Mouse (Mus musculus) naive thymus-derived CD4-positive, alpha-beta T cell, adult 2 months (primary cell): Measurements from ENCODE around the gene Pold4.
A peak's percentile ranks its signal among the peaks of the same experiment; 100 is the strongest.

Experiments used
- DNase-seq: peaks from one replicate; pipeline ENCODE4 v3.0.0-alpha.2; 2011; ENCODE audit warnings: low read depth

The Pold4 gene

GRCm38 (mm10) chr19:4231253-4232185, at the start of gene Pold4:
TSS of gene Pold4 (plus strand) at chr19:4231899.
- peak; percentile 96 for DNase-seq

GRCm38 (mm10) chr19:4183689-4184088, 48.0 kb upstream of the Pold4 start:
- DNase-seq = no peak

- DNase-seq = peak; percentile 88
Measured at GRCm38 (mm10) chr19:4184976-4185975, 46.4 kb upstream of the Pold4 start.

- no peak for DNase-seq
Measured at GRCm38 (mm10) chr19:4187303-4187702, 44.4 kb upstream of the Pold4 start.

- peak; percentile 63 for DNase-seq
Measured at GRCm38 (mm10) chr19:4189051-4189620, 42.6 kb upstream of the Pold4 start.

- peak; percentile 86 for DNase-seq
Measured at GRCm38 (mm10) chr19:4190831-4191334, 40.8 kb upstream of the Pold4 start, which contains the start of gene Tbc1d10c. TSS of gene Tbc1d10c (minus strand) at chr19:4191284.

- DNase-seq = peak; percentile 97
Measured at GRCm38 (mm10) chr19:4191528-4192250, 40.0 kb upstream of the Pold4 start, which contains the start of gene Ppp1ca. TSS of gene Ppp1ca (plus strand) at chr19:4192065.

- no peak for DNase-seq
Measured at GRCm38 (mm10) chr19:4192251-4192985, 39.3 kb upstream of the Pold4 start.

GRCm38 (mm10) chr19:4193129-4193528, 38.6 kb upstream of the Pold4 start:
- no peak for DNase-seq

- peak; percentile 44 for DNase-seq
Measured at GRCm38 (mm10) chr19:4194021-4194724, 37.5 kb upstream of the Pold4 start.

GRCm38 (mm10) chr19:4194776-4195650, 36.7 kb upstream of the Pold4 start:
- no peak for DNase-seq

GRCm38 (mm10) chr19:4196048-4196447, 35.7 kb upstream of the Pold4 start:
- no peak for DNase-seq

- DNase-seq = no peak
Measured at GRCm38 (mm10) chr19:4196548-4196947, 35.2 kb upstream of the Pold4 start.

GRCm38 (mm10) chr19:4197180-4197579, 34.5 kb upstream of the Pold4 start:
- no peak for DNase-seq

GRCm38 (mm10) chr19:4201291-4201909, 30.3 kb upstream of the Pold4 start, which contains the start of gene Rad9a:
TSS of gene Rad9a (minus strand) at chr19:4201662.
- peak; percentile 94 for DNase-seq

GRCm38 (mm10) chr19:4202149-4202548, 29.6 kb upstream of the Pold4 start:
- no peak for DNase-seq

- peak; percentile 71 for DNase-seq
Measured at GRCm38 (mm10) chr19:4203148-4203547, 28.6 kb upstream of the Pold4 start.
